Mouse (Mus musculus) E14TG2a.4 (cell line): ENCODE measurements around the gene 4921539E11Rik.

Source experiments
- H3K27me3 ChIP-seq: 2 replicates; pipeline ENCODE4 v1.6.1; 2014; ENCODE audit warnings: low read length, control low read depth; ENCODE audit not compliant: insufficient read depth
- H3K36me3 ChIP-seq: 2 replicates; pipeline ENCODE4 v1.6.1; 2014; ENCODE audit warnings: low read length, control low read depth; ENCODE audit not compliant: insufficient read depth
- H3K4me1 ChIP-seq: replicated peaks from 2 replicates; pipeline ENCODE4 v1.6.1; 2014; ENCODE audit warnings: low read depth, low read length, control low read depth
- H3K4me3 ChIP-seq: replicated peaks from 2 replicates; pipeline ENCODE4 v1.5.1; 2014; ENCODE audit warnings: mild to moderate bottlenecking, low read length
- H3K9me3 ChIP-seq: 2 replicates; pipeline ENCODE4 v1.6.1; 2014; ENCODE audit warnings: low read length, control low read depth
- CTCF ChIP-seq: conservative IDR thresholded peaks from 2 replicates; pipeline ENCODE4 v1.5.1; 2014; ENCODE audit warnings: low read length
- NANOG ChIP-seq: IDR thresholded peaks from 2 replicates; pipeline ENCODE4 v1.6.1; 2014; ENCODE audit warnings: borderline replicate concordance, low read length, mixed read lengths
- POU5F1 ChIP-seq: IDR thresholded peaks from 2 replicates; pipeline ENCODE4 v1.6.1; 2014; ENCODE audit warnings: low read length, borderline replicate concordance

The 4921539E11Rik gene

GRCm38 (mm10) chr4:103263378-103263777 lies 27.3 kb downstream of the 4921539E11Rik start:
- TF ChIP-seq NANOG (no peak), POU5F1 (no peak), CTCF (no peak)
- no peak overlapping the region for H3K4me3 ChIP-seq

GRCm38 (mm10) chr4:103258817-103259216 lies 31.8 kb downstream of the 4921539E11Rik start:
- Histone ChIP-seq H3K27me3 (no peaks in the 10 kb centered on the region), H3K36me3 (no peaks in the 10 kb centered on the region), H3K4me3 (no peak overlapping the region), H3K4me1 (no peaks in the 10 kb centered on the region), H3K9me3 (no peaks in the 10 kb centered on the region)
- no peak for TF ChIP-seq NANOG
- TF ChIP-seq POU5F1 = no peak
- TF ChIP-seq CTCF = no peak

More at GRCm38 (mm10) chr4:103263378-103263777, 27.3 kb downstream of the 4921539E11Rik start:
- no peaks in the 10 kb centered on the region for H3K4me1 ChIP-seq
- no peaks in the 10 kb centered on the region for H3K9me3 ChIP-seq
- H3K36me3 ChIP-seq = no peaks in the 10 kb centered on the region
- H3K27me3 ChIP-seq = no peaks in the 10 kb centered on the region

DNA sequence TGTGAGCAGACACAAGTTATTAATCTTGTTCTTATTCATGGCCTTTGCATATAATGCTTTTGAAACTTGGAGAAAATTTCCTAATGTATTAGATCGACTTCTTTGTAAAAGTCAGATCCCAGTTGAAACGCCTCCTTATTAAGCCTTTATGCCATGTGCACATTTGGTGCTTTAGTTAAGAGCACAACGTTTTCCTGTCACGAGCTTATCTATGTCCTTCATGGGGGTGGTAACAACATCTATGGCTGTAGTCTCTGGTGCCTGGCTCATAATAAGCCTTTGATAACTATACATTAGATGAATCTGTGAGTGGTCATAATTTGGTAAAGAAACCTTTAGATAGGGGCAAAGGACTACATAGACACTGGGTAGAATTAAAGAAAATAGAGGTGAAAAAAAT lies 36.8 kb downstream of the 4921539E11Rik start:
- TF ChIP-seq NANOG (no peak), CTCF (no peak), POU5F1 (no peak)

DNA sequence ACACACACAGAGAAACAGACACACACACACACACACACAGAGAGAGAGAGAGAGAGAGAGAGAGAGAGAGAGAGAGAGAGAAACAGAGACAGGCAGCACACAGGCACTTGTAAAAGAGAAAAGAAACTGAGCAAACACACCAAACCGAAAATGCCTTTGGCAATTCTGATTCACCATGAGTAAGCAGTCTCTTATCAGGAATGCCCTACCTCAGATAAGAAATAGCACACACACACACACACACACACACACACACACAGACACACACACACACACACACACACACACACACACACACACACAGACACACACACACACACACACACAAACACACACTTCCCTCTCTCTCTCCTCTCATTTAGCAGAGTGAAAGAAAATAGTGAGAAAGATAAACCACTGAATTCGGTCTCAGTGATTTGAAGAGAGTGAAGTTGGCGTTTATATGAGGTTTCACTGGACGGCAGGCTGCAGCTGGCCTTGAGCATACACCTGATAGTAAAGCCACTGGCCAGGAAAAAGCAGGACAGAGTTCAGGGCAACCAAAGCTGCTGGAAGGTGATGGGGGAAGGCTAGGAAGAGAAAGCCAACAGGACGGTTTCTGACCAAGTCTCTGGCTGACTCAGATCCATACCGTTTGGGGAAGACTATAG lies 41.1 kb downstream of the 4921539E11Rik start:
- no peak overlapping the region for H3K4me3 ChIP-seq
- H3K9me3 ChIP-seq = no peaks in the 10 kb centered on the region
- peaks cover 16% of the 10 kb centered on the region for H3K4me1 ChIP-seq
- H3K36me3 ChIP-seq = no peaks in the 10 kb centered on the region
- no peaks in the 10 kb centered on the region for H3K27me3 ChIP-seq
- TF ChIP-seq CTCF (no peak), NANOG (no peak), POU5F1 (no peak)

More for the DNA sequence above, 36.8 kb downstream of the 4921539E11Rik start:
- Histone ChIP-seq H3K36me3 (no peaks in the 10 kb centered on the region), H3K4me1 (no peaks in the 10 kb centered on the region), H3K27me3 (no peaks in the 10 kb centered on the region), H3K9me3 (no peaks in the 10 kb centered on the region), H3K4me3 (no peak overlapping the region)

DNA sequence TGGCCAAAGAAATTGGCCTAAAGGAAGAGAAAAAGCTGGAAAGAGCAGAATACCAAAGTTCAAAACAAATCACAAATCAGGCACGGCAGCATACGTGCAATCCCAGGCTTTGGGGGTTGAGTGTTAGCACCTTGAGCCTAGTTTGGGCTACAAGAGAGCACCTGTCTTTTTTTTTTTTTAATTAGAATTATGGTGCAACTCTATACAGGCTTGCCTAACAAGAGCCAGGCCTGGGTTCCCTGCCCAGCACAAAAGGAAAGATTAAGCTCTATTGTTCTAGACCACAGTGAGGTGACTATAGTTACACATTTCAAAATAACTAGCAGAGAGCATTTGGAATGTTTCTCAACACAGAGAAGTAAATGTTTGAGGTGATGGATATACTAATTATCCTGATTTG lies 42.9 kb downstream of the 4921539E11Rik start:
- Histone ChIP-seq H3K36me3 (no peaks in the 10 kb centered on the region), H3K4me3 (no peak overlapping the region), H3K4me1 (peaks cover 16% of the 10 kb centered on the region), H3K9me3 (no peaks in the 10 kb centered on the region), H3K27me3 (no peaks in the 10 kb centered on the region)
- TF ChIP-seq POU5F1 (no peak), CTCF (no peak), NANOG (no peak)

- no peaks in the 10 kb centered on the region for H3K9me3 ChIP-seq
- H3K4me1 ChIP-seq = peaks cover 16% of the 10 kb centered on the region
- no peaks in the 10 kb centered on the region for H3K27me3 ChIP-seq
- no peaks in the 10 kb centered on the region for H3K36me3 ChIP-seq
- H3K4me3 ChIP-seq = no peak overlapping the region
- no peak for TF ChIP-seq CTCF
- no peak for TF ChIP-seq NANOG
- no peak for TF ChIP-seq POU5F1
Measured at GRCm38 (mm10) chr4:103247249-103247648, 43.4 kb downstream of the 4921539E11Rik start.

DNA sequence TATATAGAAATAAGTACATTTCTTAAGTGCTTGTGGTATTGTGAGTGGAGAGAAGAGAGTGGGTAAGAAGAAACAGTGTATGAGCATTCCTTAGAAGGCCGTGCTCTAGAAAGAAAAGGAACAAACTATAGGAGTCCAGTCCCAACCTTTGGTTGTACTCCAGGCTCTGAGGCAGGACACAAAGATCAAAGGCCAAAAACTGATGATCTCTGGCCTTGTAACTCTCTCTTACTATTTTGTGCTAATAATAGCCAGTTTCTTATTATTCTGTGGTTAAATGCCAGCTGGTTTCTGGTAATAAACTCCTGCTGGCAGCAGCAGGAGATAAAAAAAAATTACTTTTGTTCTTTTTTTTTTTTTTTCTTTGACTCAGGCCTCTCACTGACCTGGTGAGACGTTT lies 58.5 kb downstream of the 4921539E11Rik start:
- Histone ChIP-seq H3K27me3 (no peaks in the 10 kb centered on the region), H3K4me3 (no peak overlapping the region), H3K36me3 (no peaks in the 10 kb centered on the region), H3K9me3 (peaks cover 17% of the 10 kb centered on the region), H3K4me1 (no peaks in the 10 kb centered on the region)
- no peak for TF ChIP-seq NANOG
- TF ChIP-seq POU5F1 = no peak
- TF ChIP-seq CTCF = no peak

DNA sequence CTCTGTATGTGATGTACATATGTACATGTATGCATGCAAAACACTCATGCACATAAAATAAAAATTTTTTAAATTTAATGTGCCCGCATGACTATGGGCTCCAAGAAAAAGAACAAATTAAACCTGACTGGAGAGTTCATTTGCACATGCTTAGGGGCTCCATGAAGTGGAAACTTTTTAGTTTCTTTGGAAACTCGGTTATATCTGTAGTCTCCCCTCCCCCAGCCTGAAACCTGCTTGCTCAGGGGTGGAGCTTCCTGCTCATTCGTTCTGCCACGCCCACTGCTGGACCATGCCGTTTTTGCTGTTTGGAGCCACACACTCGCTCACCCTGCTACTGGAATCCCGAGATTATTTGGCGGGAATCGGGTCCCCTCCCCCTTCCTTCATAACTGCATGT lies 67.8 kb downstream of the 4921539E11Rik start:
- H3K27me3 ChIP-seq = no peaks in the 10 kb centered on the region
- H3K4me3 ChIP-seq = no peak overlapping the region
- TF ChIP-seq NANOG (no peak), POU5F1 (no peak)
- H3K4me1 ChIP-seq = peaks cover 14% of the 10 kb centered on the region
- peaks cover 45% of the 10 kb centered on the region for H3K9me3 ChIP-seq
- H3K36me3 ChIP-seq = 0 out of 2 replicates have a peak, but pooled peaks cover 3% of the 10 kb centered on the region

- H3K4me3 ChIP-seq = no peak overlapping the region
- peaks cover 15% of the 10 kb centered on the region for H3K4me1 ChIP-seq
- no peaks in the 10 kb centered on the region for H3K27me3 ChIP-seq
- 0 out of 2 replicates have a peak, but pooled peaks cover 3% of the 10 kb centered on the region for H3K36me3 ChIP-seq
- no peak for TF ChIP-seq POU5F1
- peaks cover 34% of the 10 kb centered on the region for H3K9me3 ChIP-seq
Measured at GRCm38 (mm10) chr4:103221789-103222188, 68.9 kb downstream of the 4921539E11Rik start.
